Mouse (Mus musculus) neutrophil, adult 5-6 weeks (primary cell): ENCODE results near the gene Snta1. TPM values are rescaled to one million over a fixed set of nuclear protein-coding genes. Genes with fewer than 3 reads are reported as not detected.

Source experiments
- ATAC-seq: fragments of 151-379, 151-347 bp; 2 replicates; pipeline ENCODE4 v1.8.0; 2017; ENCODE audit warnings: mild to moderate bottlenecking, moderate TSS enrichment; ENCODE audit not compliant: insufficient number of reproducible peaks, poor library complexity, low FRiP score, severe bottlenecking; ENCODE audit errors: extremely low read depth
- total RNA-seq: library from RNA; stranded (forward); fragments of 200-1000 nt; gene quantifications from 2 replicates; pipeline ENCODE4 v1.2.3, GENCODE M21; 2017

The Snta1 gene
- total RNA-seq: 0.86 and 2.4 TPM in 2 replicates

- ATAC-seq: peak; percentile 71
Observed at GRCm38 (mm10) chr2:154407643-154408445, at the start of gene Snta1. Snta1 (minus strand) TSS chr2:154408099.

GRCm38 (mm10) chr2:154456621-154457020, 48.7 kb upstream of the Snta1 start:
- ATAC-seq: no peak

DNA sequence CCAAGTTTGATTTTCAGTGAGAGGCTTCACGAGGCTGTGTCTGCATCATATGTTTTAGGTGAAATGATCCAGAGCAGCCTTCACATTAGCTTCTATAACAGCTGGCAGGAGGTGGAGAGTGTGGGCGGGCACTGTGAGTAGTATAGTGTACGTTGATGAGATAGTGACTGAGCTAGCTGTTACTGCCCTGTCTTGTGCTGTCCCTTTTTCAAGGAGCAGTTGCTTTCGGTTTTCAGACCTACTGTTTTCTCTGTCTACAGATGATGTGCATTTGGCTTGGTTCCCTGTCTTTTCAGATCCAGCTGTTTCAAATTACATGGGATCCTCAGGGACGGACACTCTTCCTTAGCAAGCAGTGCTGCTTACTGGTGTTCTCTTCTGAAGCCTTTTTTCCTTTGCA, 47.9 kb upstream of the Snta1 start:
- ATAC-seq: no peak

DNA sequence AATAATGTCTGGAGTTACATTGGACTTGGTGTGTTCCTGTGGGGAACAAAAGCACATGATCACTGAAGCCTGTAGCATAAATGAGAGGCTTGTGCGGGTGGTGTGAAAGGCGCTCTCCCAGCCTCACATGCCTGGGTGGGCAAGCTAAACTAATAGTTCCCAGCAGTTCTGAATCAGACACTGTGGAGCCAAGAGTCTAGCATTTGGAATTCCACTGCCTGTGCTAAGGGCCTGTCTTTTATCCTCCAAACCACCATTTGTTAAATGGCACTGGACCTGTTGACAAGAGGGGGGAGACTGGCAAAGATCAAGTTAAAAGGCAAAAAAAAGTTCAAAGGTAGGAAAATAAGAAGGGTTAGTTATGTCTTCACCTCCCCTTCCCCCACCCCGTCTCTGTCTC, 46.7 kb upstream of the Snta1 start:
- no peak for ATAC-seq

- ATAC-seq: no peak
Observed at GRCm38 (mm10) chr2:154454099-154454498, 46.2 kb upstream of the Snta1 start.

DNA sequence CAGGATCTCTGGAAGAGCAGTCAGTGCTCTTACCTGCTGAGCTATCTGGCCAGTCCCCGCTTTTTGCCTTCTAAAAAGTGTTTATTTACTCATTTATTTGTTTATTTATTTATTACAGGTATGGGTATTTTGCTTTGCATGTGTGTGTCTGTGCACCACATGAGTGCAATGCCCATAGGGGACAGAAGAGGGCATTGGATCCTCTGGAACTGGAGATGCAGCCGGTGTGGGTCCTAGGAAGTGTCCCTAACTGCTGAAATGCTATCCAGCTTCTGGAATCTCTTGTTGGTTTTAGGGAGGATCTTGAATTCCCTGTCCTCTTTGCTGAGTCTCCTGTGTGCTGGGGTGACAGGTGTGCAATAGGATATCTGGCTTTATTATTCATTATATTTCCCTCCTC, 45.1 kb upstream of the Snta1 start:
- ATAC-seq: no peak

DNA sequence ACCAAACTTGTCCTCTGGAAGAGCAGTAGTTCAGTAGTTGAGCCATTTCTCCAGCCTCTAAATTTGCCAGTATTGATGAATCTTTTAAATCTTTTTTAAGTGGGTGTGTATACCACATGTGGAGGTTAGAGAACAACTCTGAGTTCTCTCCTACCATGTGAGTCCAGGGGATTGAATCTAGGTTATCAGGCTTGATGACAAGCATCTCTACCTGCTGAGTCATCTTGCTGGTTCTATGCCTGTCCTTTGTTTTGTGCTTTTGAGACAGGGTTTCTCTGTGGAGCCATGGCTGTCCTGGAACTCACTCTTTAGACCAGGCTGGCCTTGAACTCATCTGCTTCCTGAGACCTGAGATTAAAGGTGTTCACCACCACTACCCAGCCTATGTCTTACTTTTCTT, 40.7 kb upstream of the Snta1 start:
- ATAC-seq: no peak

DNA sequence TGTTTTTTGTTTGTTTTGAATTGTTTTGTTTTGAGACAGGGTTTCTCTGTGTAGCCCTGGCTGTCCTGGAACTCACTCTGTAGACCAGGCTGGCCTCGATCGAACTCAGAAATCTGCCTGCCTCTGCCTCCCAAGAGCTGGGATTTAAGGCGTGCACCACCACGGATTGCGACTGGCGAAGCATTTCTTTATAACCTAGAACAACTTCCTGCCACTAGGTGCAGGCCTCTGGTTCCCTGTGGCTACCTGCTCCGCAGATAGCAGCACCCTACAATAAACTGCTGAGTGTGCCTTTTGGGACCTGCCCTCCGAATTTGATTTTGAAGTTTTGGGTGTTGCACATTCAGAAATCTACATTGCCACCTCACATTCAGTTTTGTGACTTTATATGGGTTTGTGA, 39.9 kb upstream of the Snta1 start:
- ATAC-seq: no peak

DNA sequence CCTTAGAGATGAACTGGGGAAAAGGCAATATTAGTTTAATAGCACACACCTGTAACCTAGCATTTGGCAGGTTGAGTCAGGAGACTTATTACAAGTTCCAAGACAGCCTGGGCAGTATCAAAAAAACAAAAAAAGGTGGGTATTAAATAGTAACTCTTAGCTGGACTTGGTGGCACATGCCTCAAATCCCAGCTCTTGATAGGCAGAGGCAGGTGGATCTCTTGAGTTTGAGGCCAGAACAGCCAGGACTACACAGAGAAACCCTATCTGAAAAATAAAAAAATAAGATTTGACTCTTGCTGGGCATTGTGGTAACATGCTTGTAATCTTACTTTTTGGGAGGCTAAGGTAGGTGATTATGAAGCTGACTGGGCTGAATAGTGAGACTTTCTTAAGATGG, 32.6 kb upstream of the Snta1 start:
- ATAC-seq: no peak

GRCm38 (mm10) chr2:154437191-154437527, 29.3 kb upstream of the Snta1 start:
- ATAC-seq: no peak

DNA sequence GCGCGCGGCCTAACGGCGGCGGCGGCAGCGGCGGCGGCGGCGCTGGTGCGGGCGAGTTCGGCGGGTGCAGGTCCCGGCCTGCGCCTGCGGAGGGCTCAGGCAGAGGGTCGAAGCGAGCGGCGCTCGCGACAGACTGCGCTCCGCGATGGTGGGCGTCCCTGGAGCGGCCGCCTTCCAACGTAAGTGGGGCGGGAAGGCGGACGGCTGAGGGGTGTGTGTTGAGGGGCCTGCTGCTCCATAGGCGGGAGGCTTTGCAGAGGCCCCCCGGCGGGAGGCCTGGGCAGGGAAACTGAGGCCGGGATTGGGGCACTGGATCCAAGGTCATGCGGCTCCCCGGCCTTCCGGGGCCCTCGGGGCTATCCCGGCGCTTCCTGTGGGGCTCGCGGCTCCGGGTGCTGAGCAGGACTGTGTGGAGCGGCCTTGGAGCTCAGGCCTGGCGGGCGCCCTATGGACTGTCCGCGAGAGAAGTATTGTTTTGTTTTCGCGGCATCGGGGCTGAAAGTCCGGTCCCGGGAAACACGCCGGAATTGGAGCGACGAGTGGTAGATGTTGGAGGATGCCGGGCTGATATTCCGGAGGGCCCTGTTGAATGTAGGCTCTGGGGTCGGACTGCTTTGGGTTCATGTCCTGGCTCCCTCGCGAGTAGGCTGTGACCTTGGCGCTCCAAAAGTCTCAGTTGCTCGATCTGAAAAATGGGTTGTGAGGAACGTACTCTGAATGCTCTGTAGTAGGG, 28.7 kb upstream of the Snta1 start, which contains the start of gene Cbfa2t2:
TSS of gene Cbfa2t2 (plus strand) at position 24 of the 733 bp plus-strand sequence.
- no peak for ATAC-seq

DNA sequence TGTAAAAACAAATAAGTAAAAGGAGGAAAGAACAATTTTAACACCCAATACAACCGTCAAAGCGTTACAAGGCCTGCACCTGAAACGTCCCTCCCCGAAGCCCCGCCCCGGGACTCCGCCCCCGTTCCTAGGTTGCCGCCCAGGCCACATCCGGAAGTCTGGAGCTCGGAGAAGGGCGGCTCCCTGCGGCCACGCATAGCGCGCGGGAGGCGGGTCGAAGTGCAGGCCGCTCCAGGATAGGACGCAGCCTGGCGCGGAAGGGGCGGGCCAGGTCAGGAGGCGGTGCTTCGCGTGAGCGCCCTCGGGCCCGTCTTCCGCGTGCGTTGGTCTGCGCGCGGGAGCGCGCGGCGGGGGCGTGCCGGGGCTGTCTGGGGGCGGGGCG, 28.2 kb upstream of the Snta1 start:
- peak; percentile 99 for ATAC-seq

DNA sequence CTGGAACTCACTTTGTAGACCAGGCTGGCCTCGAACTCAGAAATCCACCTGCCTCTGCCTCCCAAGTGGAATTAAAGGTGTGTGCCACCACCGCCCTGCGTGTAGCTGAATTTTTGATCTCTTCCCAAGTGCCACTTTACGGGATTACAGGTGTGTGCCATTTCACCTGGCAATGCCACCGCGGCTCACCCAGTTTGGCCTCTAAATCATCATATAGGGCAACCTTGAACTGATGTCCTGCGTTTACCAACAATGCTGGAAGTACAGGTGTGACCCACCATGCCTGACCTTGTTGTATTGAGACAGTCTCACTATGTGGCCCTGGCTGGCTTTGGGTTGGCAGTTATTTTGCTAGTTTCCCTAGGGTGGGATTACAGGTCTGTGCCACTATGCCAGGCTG, 26.8 kb upstream of the Snta1 start:
- no peak for ATAC-seq

DNA sequence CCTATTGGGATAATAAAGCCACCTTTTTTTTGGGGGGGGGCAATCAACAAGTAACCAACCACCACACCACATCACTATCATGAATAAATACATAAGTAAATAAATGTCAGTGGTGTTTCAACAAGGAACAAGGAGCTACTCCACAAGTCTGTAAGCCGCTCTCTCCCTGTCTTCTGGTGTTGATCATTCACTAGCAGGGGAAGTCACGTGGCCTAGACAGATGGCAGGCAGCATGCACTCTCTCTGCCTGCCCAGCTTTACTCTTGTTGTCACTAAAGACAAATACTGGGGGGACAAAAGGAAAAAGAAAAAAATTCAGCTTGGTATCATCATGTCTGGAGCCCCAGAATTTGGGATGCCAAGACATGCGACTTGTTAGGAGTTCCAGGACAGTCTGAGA, 25.5 kb upstream of the Snta1 start:
- ATAC-seq: no peak

GRCm38 (mm10) chr2:154432696-154433095, 24.8 kb upstream of the Snta1 start:
- ATAC-seq: no peak

DNA sequence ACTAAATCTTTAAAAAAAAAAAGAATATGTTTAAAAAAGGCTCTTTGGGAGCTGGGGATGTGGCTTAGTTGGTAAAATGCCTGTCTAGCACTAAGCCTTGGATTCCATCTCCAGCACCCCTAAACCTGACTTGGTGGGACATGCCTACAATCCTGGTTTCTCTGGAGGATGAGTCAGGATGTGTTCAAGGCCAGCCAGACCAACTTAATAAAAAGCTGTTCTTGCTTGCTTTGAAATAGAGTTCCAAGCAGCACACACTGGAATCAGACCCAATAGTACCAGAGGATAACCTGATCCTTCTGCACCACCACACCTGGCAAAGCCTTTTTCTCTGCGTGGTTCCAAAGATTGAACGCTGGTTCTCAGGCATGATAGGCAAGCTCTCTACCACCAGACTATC, 22.7 kb upstream of the Snta1 start:
- no peak for ATAC-seq

DNA sequence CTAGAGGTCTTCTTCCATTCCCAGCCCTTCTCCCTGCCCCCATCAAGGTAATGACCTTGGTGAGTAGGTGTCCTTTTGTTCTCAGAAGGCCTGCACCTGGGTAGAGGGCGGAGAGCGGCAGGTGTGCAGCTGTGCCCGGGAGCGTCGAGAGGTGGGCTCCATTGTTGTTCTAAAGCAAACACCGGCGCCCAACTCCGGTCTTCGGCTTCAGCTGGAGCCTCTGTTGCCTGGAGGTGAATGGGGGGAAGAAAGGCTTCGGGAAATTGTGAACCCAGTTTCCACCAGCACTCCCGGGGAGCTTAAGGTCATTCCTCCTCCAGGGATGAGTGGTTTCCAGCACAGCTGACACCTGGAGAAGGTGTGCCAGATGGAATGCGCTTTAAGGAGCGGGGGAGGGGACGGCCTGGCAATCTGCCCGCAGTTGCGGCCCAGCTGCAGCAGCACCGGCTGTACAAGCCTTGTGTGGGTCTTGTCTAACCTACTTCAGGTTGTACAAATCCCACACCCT, 20.0 kb upstream of the Snta1 start:
- ATAC-seq: no peak

GRCm38 (mm10) chr2:154426905-154427852, 19.3 kb upstream of the Snta1 start:
- no peak for ATAC-seq

GRCm38 (mm10) chr2:154426188-154426904, 18.4 kb upstream of the Snta1 start:
- ATAC-seq: no peak
